Mouse (Mus musculus): ENCODE measurements at regions not wholly inside any gene's neighbourhood (a gene's known extent, or its start where the extent isn't known, plus 50 kb on each side); places are given as distances from the start of the nearest gene placed in this dataset.

DNA sequence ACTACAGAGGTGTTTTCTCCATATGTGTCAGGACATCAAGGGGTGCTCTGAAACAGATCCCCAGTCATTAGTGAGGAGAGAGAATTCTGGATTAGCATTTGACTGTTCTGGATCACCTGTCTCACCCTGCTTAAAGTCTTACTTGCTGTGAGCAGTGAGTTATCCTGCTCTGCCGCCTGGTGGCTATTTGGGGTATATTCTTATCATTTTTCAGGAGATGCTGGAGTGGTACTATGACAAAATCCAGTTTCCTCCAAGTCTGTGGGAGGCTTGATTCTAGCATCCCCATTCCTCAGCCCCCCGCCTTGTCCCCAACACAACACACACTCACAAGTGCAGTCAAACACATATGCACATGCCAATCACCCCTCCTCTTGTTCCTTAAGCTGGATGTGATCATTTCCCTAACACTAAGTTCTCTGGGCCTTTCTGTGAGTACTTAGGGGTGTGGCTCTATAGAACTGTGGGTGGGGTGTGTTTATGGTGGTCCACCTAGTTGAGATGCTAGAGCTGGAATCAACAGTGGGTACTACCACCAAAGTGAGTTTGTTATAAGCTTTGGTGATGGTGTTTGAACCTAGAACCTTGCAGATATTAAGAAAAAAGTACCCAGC lies 624.6 kb upstream of the Vstm2b start:
- peaks cover 2% of the 10 kb centered on the region; the same call in 1 of the 2 replicates for H3K4me1 ChIP-seq
- peak; percentile 49 for ATAC-seq (replicated peaks; ENCODE audit: low FRiP score)
- H3K9ac ChIP-seq, result no peak overlapping the region
- no peaks in the 10 kb centered on the region for H3K9me3 ChIP-seq (replicated peaks)
- H3K27me3 ChIP-seq, result no peaks in the 10 kb centered on the region
- H3K27ac ChIP-seq, result no peak overlapping the region
- 22% methylated on average over 2 of the region's 2 CpGs for WGBS
- H3K4me2 ChIP-seq, result no peak overlapping the region
- no peak overlapping the region for H3K4me3 ChIP-seq (replicated peaks)
- H3K36me3 ChIP-seq, result no peaks in the 10 kb centered on the region

DNA sequence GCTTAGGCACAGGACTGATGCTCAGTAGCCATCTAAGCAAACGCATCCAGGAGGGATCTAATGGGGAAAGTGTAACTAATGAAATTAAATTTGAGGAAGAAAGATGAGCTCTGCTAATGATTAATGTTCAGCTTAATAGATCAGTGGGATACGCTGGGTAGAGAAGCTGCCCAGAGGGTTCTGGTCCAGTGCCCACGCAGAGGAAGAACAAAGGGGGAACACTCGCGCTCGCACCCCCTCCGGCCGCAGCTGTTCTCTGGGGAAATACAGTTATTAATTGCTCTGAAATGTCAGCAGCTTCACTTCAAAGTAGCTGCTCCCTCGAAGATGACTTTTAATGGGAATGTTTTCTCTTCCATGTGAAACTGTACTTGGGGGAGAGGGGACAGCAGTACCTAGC lies 623.0 kb upstream of the Vstm2b start:
- Histone ChIP-seq H3K4me1 (peaks cover 2% of the 10 kb centered on the region; the same call in 1 of the 2 replicates), H3K9ac (no peak overlapping the region), H3K9me3 (replicated peaks) (no peaks in the 10 kb centered on the region), H3K4me2 (no peak overlapping the region), H3K4me3 (replicated peaks) (no peak overlapping the region), H3K27ac (no peak overlapping the region), H3K27me3 (no peaks in the 10 kb centered on the region), H3K36me3 (no peaks in the 10 kb centered on the region)
- no peak; the same call in 1 of the 2 replicates for ATAC-seq (replicated peaks; ENCODE audit: low FRiP score)
- 50% methylated on average over 9 of the region's 9 CpGs for WGBS

DNA sequence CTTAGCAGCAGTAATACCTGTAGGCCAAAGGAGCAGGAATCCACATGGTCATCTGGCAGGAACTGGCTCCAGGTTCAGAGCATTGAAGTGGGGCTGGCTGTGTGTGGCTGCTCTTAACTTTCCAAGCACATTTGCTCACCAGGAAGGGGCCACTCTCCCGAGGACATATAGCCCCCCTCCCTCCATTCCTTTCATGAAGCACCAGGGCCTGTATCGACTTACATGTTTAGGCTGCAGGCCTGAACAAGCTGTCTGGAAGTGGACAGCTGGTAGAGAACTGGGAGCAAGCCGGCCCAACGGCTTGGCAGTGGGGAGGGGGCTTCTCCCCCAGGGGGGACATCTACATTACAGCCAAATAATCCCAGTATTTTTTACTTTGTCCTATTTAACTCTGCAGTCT lies 622.5 kb upstream of the Vstm2b start:
- Histone ChIP-seq H3K4me2 (no peak overlapping the region), H3K36me3 (no peaks in the 10 kb centered on the region), H3K4me1 (peaks cover 2% of the 10 kb centered on the region; the same call in 1 of the 2 replicates), H3K9ac (no peak overlapping the region), H3K27me3 (no peaks in the 10 kb centered on the region), H3K9me3 (replicated peaks) (no peaks in the 10 kb centered on the region), H3K27ac (no peak overlapping the region), H3K4me3 (replicated peaks) (no peak overlapping the region)
- ATAC-seq (replicated peaks; ENCODE audit: low FRiP score), result no peak
- WGBS, result 20% methylated on average over 4 of the region's 4 CpGs

DNA sequence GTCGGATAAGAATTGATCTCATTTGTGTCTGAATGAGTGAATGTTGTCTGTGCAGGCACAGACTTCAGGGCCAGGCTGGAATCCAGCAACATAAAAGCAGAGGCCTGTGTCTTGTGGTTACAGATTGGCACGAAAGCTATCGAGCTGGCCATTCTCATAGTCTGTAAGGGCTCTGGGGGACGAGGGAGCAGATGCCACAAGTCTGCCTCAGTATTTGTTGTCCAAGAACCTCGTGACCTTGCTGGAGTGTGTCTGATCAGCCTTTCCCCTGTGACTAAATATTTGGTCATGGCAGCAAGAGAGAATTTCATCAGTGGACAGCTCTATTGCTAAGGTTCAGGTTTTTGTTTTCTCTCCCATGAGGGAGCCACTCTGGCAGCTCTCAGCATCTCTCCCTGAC lies 622.0 kb upstream of the Vstm2b start:
- Histone ChIP-seq H3K4me3 (replicated peaks) (no peak overlapping the region), H3K9me3 (replicated peaks) (no peaks in the 10 kb centered on the region), H3K27ac (no peak overlapping the region), H3K4me1 (peaks cover 2% of the 10 kb centered on the region; the same call in 1 of the 2 replicates), H3K27me3 (no peaks in the 10 kb centered on the region), H3K9ac (no peak overlapping the region), H3K36me3 (no peaks in the 10 kb centered on the region), H3K4me2 (no peak overlapping the region)
- no peak for ATAC-seq (replicated peaks; ENCODE audit: low FRiP score)
- 67% methylated on average over 5 of the region's 5 CpGs for WGBS

DNA sequence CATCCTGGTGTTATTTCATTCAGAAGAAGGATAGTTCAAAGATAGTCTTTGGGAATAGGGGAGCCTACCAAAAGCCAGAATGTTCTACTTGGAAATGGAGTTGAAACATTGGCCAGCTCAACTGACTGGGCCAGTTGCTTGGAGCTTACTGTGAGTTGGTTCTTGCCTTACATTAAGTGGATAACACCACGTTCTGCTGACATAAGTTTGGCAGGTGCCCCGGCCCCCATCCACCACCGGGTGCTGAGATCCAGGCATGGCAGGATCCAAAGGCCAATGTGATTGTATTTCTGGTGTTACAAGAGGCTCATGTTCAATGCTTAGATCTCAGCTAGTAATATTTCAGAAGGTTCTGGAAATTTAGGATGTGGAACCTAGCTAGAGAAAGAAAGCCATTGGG lies 608.0 kb upstream of the Vstm2b start:
- ATAC-seq (replicated peaks; ENCODE audit: low FRiP score), result no peak
- no peak overlapping the region for H3K9ac ChIP-seq
- no peaks in the 10 kb centered on the region for H3K9me3 ChIP-seq (replicated peaks)
- 83% methylated on average over 3 of the region's 3 CpGs for WGBS
- no peak overlapping the region for H3K27ac ChIP-seq
- no peak overlapping the region for H3K4me2 ChIP-seq
- H3K4me1 ChIP-seq, result no peaks in the 10 kb centered on the region
- no peaks in the 10 kb centered on the region for H3K27me3 ChIP-seq
- H3K4me3 ChIP-seq (replicated peaks), result no peak overlapping the region
- H3K36me3 ChIP-seq, result no peaks in the 10 kb centered on the region

DNA sequence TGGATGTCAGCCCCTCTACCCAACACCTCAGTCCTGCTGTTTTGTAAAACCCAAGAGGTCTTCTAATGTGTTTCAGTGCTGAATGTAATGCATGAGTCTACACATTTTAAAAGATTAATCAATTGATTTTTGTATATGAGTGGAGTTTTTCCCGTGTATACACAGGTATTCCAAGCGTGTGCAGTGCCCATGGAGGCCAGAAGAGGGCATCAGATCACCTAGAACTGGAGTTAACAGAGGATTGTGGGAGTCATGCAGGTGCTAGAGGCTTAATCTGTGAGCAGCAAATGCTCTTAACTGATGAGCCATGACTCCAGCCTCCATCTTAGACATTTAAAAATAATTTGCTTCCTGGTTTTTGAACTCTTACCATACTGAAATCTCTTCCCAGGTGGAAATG lies 587.6 kb upstream of the Vstm2b start:
- H3K9ac ChIP-seq, result no peak overlapping the region
- H3K4me2 ChIP-seq, result no peak overlapping the region
- no peaks in the 10 kb centered on the region for H3K27me3 ChIP-seq
- ATAC-seq (replicated peaks; ENCODE audit: low FRiP score), result no peak
- H3K9me3 ChIP-seq (replicated peaks), result 0 out of 2 replicates have a peak, but pooled peaks cover 3% of the 10 kb centered on the region
- H3K4me3 ChIP-seq (replicated peaks), result no peak overlapping the region
- no peaks in the 10 kb centered on the region for H3K36me3 ChIP-seq
- H3K27ac ChIP-seq, result no peak overlapping the region
- 29% methylated on average over 2 of the region's 2 CpGs for WGBS
- H3K4me1 ChIP-seq, result no peaks in the 10 kb centered on the region

DNA sequence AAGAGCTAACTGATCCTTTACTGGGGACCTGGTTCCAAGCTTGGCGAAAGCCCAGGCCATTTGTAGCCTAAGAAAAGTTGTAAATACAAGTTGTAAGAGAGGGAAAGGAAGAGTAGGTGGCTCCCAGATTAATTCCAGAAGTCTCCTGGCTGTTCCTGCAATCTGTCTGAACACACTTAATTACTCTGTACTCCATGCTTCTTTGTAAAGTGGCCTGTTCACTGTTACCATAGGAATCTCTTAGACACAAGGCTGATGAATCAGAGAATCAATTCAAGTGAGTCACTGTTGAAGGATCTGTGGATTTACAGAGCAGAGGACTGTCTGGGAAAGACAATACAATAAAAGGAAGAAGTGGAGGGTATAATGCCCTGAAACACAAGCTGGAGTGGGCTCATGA lies 577.0 kb upstream of the Vstm2b start:
- H3K4me1 ChIP-seq, result no peaks in the 10 kb centered on the region
- H3K4me3 ChIP-seq (replicated peaks), result no peak overlapping the region
- no peak overlapping the region for H3K27ac ChIP-seq
- H3K9ac ChIP-seq, result no peak overlapping the region
- no peak overlapping the region for H3K4me2 ChIP-seq
- ATAC-seq (replicated peaks; ENCODE audit: low FRiP score), result no peak
- no peaks in the 10 kb centered on the region for H3K27me3 ChIP-seq
- H3K36me3 ChIP-seq, result no peaks in the 10 kb centered on the region
- H3K9me3 ChIP-seq (replicated peaks), result no peaks in the 10 kb centered on the region
- 82% methylated on average over 1 of the region's 1 CpGs for WGBS

DNA sequence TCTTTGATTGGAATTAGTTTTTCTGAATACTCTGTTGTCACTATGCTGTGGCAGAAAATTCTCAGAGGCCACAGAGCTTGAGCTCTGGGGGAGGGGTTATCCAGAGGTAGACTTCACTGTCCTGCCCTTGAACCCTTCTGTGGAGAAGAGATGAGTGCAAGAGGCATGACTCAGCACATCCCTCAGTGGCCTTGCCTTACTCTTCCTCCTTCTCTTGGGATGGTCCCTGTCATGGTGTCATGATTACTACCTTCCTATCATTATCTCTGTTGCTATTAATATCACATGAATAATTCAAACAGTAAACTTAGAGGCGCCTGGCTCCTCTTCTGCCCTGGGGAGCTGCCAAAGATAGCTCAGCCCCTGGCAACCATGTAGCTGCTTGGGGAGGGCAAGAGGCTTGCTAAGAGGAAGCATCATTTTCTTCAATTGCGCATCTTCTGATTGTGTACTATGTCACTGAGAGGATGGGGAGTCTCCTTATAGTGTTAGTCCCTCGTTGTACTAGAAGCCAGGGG lies 572.9 kb upstream of the Vstm2b start:
- 85% methylated on average over 3 of the region's 3 CpGs for WGBS
- H3K27ac ChIP-seq, result no peak overlapping the region
- no peaks in the 10 kb centered on the region for H3K9me3 ChIP-seq (replicated peaks)
- ATAC-seq (replicated peaks; ENCODE audit: low FRiP score), result no peak
- no peak overlapping the region for H3K9ac ChIP-seq
- H3K27me3 ChIP-seq, result no peaks in the 10 kb centered on the region
- no peak overlapping the region for H3K4me2 ChIP-seq
- H3K4me3 ChIP-seq (replicated peaks), result no peak overlapping the region
- no peaks in the 10 kb centered on the region for H3K36me3 ChIP-seq
- H3K4me1 ChIP-seq, result no peaks in the 10 kb centered on the region

DNA sequence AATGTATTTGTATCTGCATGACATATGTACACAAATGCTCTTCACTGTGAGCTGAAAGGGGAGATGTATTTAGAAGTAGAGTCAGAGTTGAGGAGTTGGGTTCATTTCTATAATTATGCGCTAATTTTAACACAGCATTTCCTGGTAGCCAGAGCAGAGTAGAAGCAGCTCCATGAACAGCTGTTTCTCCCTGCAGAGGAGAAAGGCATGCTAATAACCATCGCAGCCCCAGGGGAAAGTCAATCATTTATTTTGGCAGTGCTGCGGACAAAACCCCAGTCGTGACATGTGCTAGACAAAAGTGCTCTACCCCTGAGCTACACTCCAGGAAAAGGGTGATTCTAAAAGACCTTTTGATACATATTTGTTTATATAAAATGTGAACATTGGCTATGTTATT lies 565.7 kb upstream of the Vstm2b start:
- Histone ChIP-seq H3K4me3 (replicated peaks) (no peak overlapping the region), H3K9ac (no peak overlapping the region), H3K27ac (peak overlapping the region; percentile 34; the same call in 1 of the 2 replicates), H3K36me3 (no peaks in the 10 kb centered on the region), H3K4me1 (0 out of 2 replicates have a peak, but pooled peaks cover 5% of the 10 kb centered on the region), H3K9me3 (replicated peaks) (no peaks in the 10 kb centered on the region), H3K27me3 (no peaks in the 10 kb centered on the region), H3K4me2 (no peak overlapping the region)
- peak; percentile 83 for ATAC-seq (replicated peaks; ENCODE audit: low FRiP score)
- 36% methylated on average over 4 of the region's 4 CpGs for WGBS

DNA sequence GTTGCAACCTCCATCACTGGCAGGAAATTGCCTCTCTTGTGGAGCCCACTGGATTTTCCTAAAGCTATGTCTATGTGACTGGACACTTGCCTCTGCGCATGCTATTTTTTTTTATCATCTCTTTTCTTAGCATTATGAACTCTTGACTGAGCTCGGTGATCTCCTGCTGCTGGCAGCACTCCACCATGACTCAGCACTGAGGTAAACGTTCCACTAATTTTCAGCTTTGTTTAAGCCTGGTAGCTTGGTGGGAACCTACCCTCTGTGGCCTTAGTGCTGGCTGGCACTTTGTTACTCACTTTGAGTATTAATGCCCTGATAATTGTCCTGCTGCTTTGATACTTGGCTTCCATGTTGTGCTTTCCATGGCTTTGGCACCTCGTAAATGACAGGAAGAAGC lies 545.8 kb upstream of the Vstm2b start:
- Histone ChIP-seq H3K4me3 (replicated peaks) (no peak overlapping the region), H3K9ac (no peak overlapping the region)
- no peak for ATAC-seq (replicated peaks; ENCODE audit: low FRiP score)

DNA sequence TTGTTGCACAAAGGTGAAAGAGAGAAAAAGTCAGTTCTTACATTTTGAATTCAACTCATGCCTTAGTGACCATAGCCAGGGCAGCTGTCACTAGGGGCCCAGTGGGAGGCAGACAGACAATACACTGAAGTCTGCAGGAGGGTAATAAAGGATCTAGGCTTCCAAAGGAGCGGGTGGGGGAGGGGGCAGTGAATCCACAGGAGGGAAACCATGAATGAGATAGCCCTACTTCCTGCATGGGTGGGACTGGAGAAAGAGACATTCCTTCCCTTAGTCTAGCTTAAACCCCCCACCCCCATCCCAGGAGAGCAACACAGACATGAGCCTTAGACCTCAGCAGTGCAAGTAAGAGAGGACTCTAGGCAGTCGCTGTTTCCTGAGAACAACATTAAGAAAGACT lies 535.4 kb upstream of the Vstm2b start:
- no peak for ATAC-seq (replicated peaks; ENCODE audit: low FRiP score)
- no peaks in the 10 kb centered on the region for H3K36me3 ChIP-seq

More for the DNA sequence above, 545.8 kb upstream of the Vstm2b start:
- no peaks in the 10 kb centered on the region for H3K27me3 ChIP-seq
- H3K27ac ChIP-seq, result no peak overlapping the region
- H3K4me1 ChIP-seq, result no peaks in the 10 kb centered on the region
- H3K36me3 ChIP-seq, result no peaks in the 10 kb centered on the region
- WGBS, result 60% methylated on average over 4 of the region's 4 CpGs
- no peaks in the 10 kb centered on the region for H3K9me3 ChIP-seq (replicated peaks)
- H3K4me2 ChIP-seq, result no peak overlapping the region

DNA sequence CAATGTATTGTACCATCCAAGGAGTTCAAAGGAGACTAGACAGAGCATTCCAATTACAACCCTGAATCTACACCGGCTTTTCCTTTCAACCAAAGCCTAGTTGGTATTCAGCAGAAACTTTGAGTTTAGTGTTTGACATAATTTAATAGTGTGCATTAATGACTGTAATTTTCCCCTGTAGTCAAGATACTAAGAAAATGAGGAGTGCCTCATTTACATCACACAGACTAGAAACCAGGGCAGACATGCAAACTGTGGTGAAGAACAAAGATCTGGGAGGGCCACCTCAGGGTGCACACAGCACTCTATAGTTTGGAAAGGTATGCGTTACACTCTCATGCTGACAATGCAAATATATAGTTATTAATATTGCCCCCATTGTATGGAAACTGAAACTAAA lies 525.4 kb upstream of the Vstm2b start:
- H3K4me2 ChIP-seq, result no peak overlapping the region
- H3K36me3 ChIP-seq, result no peaks in the 10 kb centered on the region
- 91% methylated on average over 2 of the region's 2 CpGs for WGBS
- no peak overlapping the region for H3K27ac ChIP-seq
- H3K9me3 ChIP-seq (replicated peaks), result no peaks in the 10 kb centered on the region
- no peak overlapping the region for H3K4me3 ChIP-seq (replicated peaks)
- no peaks in the 10 kb centered on the region for H3K4me1 ChIP-seq
- no peak for ATAC-seq (replicated peaks; ENCODE audit: low FRiP score)
- no peaks in the 10 kb centered on the region for H3K27me3 ChIP-seq
- no peak overlapping the region for H3K9ac ChIP-seq

More for the DNA sequence above, 535.4 kb upstream of the Vstm2b start:
- Histone ChIP-seq H3K9ac (no peak overlapping the region), H3K4me3 (replicated peaks) (no peak overlapping the region), H3K27ac (no peak overlapping the region), H3K9me3 (replicated peaks) (no peaks in the 10 kb centered on the region), H3K4me1 (no peaks in the 10 kb centered on the region), H3K27me3 (no peaks in the 10 kb centered on the region), H3K4me2 (no peak overlapping the region)
- WGBS, result 22% methylated on average over 2 of the region's 2 CpGs

DNA sequence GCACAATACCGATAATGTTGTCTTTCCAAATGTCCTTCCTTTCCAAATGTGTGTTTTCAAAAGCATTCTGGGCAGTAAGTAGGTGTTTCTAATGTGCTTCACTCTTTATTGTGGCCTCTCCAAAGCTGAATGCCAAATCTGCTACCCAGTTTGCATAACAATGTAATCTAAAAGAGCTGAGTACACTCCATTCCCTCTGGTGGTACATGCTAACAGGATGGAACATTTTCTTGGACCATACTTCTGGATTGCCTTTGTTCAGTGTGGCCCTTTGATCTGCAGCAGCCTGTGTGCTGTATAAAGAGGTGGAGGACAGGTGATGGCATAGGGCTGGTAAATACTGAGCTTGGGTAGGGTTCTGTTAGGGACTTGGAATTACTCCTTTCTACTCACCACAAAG lies 520.3 kb upstream of the Vstm2b start:
- Histone ChIP-seq H3K9me3 (replicated peaks) (no peaks in the 10 kb centered on the region), H3K36me3 (no peaks in the 10 kb centered on the region), H3K4me3 (replicated peaks) (no peak overlapping the region), H3K27ac (no peak overlapping the region), H3K4me2 (no peak overlapping the region), H3K4me1 (no peaks in the 10 kb centered on the region), H3K9ac (no peak overlapping the region), H3K27me3 (no peaks in the 10 kb centered on the region)
- WGBS, result 100% methylated on average over 1 of the region's 1 CpGs
- ATAC-seq (replicated peaks; ENCODE audit: low FRiP score), result no peak

Data from kidney, embryonic 15.5 days (tissue).